ENCODE assay signal across 20 mouse cellular contexts in the genomic region with DNA sequence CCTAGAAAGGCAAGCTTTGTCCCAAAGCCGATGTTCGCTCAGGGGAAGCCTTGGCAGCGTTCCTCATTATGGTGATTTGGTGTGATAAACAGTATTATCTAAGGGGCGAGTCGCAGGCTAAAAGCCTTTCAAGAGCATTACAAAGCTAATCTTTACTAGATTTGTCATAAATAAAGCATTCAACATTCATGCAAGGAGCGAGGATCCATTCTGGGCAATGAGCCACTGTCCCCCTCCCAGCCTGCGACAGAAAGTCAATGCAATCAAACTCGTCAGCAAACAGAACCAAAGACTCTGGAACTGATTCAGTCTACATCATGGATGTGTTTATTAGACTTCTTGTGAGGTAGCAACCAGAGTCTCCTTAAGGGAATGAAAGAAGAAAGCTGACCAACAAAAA.
A peak's percentile ranks its signal among the peaks of the same experiment; 100 is the strongest.
DNase-seq lines count a peak whose midpoint lies in the region; ATAC-seq and TF ChIP-seq lines count a peak whose summit lies in the region.
"Had no signal": no experiment of that assay in that cellular context is flagged by ENCODE, and none has a peak within 500 bp of the region (broad histone marks: within the 10 kb centered on the region; RNA-seq: fewer than 3 reads in every experiment).

No protein-coding gene starts in this region.

- H3K4me1 ChIP-seq in forebrain, embryonic 14.5 days (ENCODE audit: control insufficient read depth, insufficient read depth, low read length), result no peaks in the 10 kb centered on the region
- H3K4me1 ChIP-seq in forebrain, embryonic 12.5 days, result no peaks in the 10 kb centered on the region
- H3K4me1 ChIP-seq in lung, embryonic 14.5 days (ENCODE audit: insufficient read depth), result no peaks in the 10 kb centered on the region
- no peaks in the 10 kb centered on the region for H3K4me1 ChIP-seq in hindbrain, embryonic 11.5 days (replicated peaks; ENCODE audit: control insufficient read depth, insufficient read depth, low read length)
- H3K4me1 ChIP-seq: forebrain, embryonic 15.5 days; hindbrain, embryonic 10.5 days; limb, embryonic 12.5 days; liver, embryonic 15.5 days; midbrain, embryonic 10.5 days had no signal

- ATAC-seq in forebrain, embryonic 14.5 days, result no peak
- no peak for ATAC-seq in forebrain, embryonic 12.5 days (ENCODE audit: low FRiP score)
- ATAC-seq in lung, embryonic 14.5 days (ENCODE audit: insufficient read depth), result peak; percentile 94
- no peak for ATAC-seq in hindbrain, embryonic 11.5 days (ENCODE audit: low FRiP score)
- ATAC-seq: forebrain, embryonic 15.5 days had no signal

- peak; percentile 20 for DNase-seq in forebrain, embryonic 14.5 days (ENCODE audit: low spot score)
- DNase-seq in lung, embryonic 14.5 days, result peak; percentile 91
- DNase-seq in lung, adult 18-20 months, result no peak
- peak; percentile 4 for DNase-seq in urinary bladder, postnatal 14 days (ENCODE audit: low spot score)
- no peak for DNase-seq in urinary bladder, adult 18-20 months (ENCODE audit: low spot score in 2 of 2)
- DNase-seq in MN1 (ENCODE audit: low spot score), result no peak
- no peak for DNase-seq in hindbrain, embryonic 11.5 days (ENCODE audit: low spot score)
- DNase-seq: adrenal gland, postnatal 14 days; cerebellum, adult 18-20 months; cerebellum, postnatal 36 days; heart, postnatal 14 days; kidney, adult 11 months; kidney, postnatal 14 days; layer of hippocampus, adult 9-11 months had no signal

- TF ChIP-seq CTCF in lung, embryonic 14.5 days (IDR thresholded peaks at IDR 0.05; ENCODE audit: low read depth), result no peak

- no peaks in the 10 kb centered on the region for H3K27me3 ChIP-seq in forebrain, embryonic 14.5 days (replicated peaks; ENCODE audit: control insufficient read depth, insufficient read depth, low read length)
- H3K27me3 ChIP-seq in forebrain, embryonic 12.5 days, result no peaks in the 10 kb centered on the region
- no peaks in the 10 kb centered on the region for H3K27me3 ChIP-seq in lung, embryonic 14.5 days (ENCODE audit: insufficient read depth, low read length)
- no peaks in the 10 kb centered on the region for H3K27me3 ChIP-seq in hindbrain, embryonic 11.5 days (ENCODE audit: control insufficient read depth, insufficient read depth, low read length)
- H3K27me3 ChIP-seq: forebrain, embryonic 15.5 days; limb, embryonic 12.5 days; liver, embryonic 15.5 days had no signal

- no peak overlapping the region for H3K4me3 ChIP-seq in forebrain, embryonic 14.5 days (ENCODE audit: low read depth, low read length)
- H3K4me3 ChIP-seq in forebrain, embryonic 12.5 days (replicated peaks), result no peak overlapping the region
- no peak overlapping the region for H3K4me3 ChIP-seq in lung, embryonic 14.5 days (ENCODE audit: low read depth, low read length)
- H3K4me3 ChIP-seq in hindbrain, embryonic 11.5 days (ENCODE audit: low read depth, low read length), result no peak overlapping the region
- H3K4me3 ChIP-seq: forebrain, embryonic 15.5 days; hindbrain, embryonic 10.5 days; limb, embryonic 12.5 days; liver, embryonic 15.5 days; midbrain, embryonic 10.5 days had no signal

- 60% methylated on average over 8 of the region's 8 CpGs for WGBS in forebrain, embryonic 14.5 days
- WGBS in forebrain, embryonic 12.5 days, result 82% methylated on average over 8 of the region's 8 CpGs
- WGBS in lung, embryonic 14.5 days, result 40% methylated on average over 8 of the region's 8 CpGs
- 88% methylated on average over 8 of the region's 8 CpGs for WGBS in hindbrain, embryonic 11.5 days

- no peak overlapping the region for H3K27ac ChIP-seq in forebrain, embryonic 14.5 days (ENCODE audit: low read depth, low read length)
- no peak overlapping the region for H3K27ac ChIP-seq in forebrain, embryonic 12.5 days
- 0 out of 2 replicates have a peak overlapping the region, but pooled peaks have one; percentile 30 for H3K27ac ChIP-seq in lung, embryonic 14.5 days (ENCODE audit: low read depth)
- H3K27ac ChIP-seq in hindbrain, embryonic 11.5 days (ENCODE audit: low read depth, low read length), result no peak overlapping the region
- H3K27ac ChIP-seq: forebrain, embryonic 15.5 days; hindbrain, embryonic 10.5 days; limb, embryonic 12.5 days; liver, embryonic 15.5 days; midbrain, embryonic 10.5 days had no signal

- H3K9me3 ChIP-seq in forebrain, embryonic 14.5 days (replicated peaks; ENCODE audit: control insufficient read depth, low read length), result no peaks in the 10 kb centered on the region
- no peaks in the 10 kb centered on the region for H3K9me3 ChIP-seq in forebrain, embryonic 12.5 days
- no peaks in the 10 kb centered on the region for H3K9me3 ChIP-seq in lung, embryonic 14.5 days (ENCODE audit: low read depth, low read length)
- no peaks in the 10 kb centered on the region for H3K9me3 ChIP-seq in hindbrain, embryonic 11.5 days (ENCODE audit: control insufficient read depth, low read length)
- H3K9me3 ChIP-seq: forebrain, embryonic 15.5 days; hindbrain, embryonic 10.5 days; liver, embryonic 15.5 days; midbrain, embryonic 10.5 days had no signal

- H3K36me3 ChIP-seq in forebrain, embryonic 14.5 days (ENCODE audit: control insufficient read depth, insufficient read depth, low read length), result no peaks in the 10 kb centered on the region
- no peaks in the 10 kb centered on the region for H3K36me3 ChIP-seq in forebrain, embryonic 12.5 days (replicated peaks)
- no peaks in the 10 kb centered on the region for H3K36me3 ChIP-seq in lung, embryonic 14.5 days (ENCODE audit: insufficient read depth)
- H3K36me3 ChIP-seq in hindbrain, embryonic 11.5 days (ENCODE audit: control insufficient read depth, insufficient read depth, low read length), result no peaks in the 10 kb centered on the region
- H3K36me3 ChIP-seq: forebrain, embryonic 15.5 days; hindbrain, embryonic 10.5 days; limb, embryonic 12.5 days; liver, embryonic 15.5 days; midbrain, embryonic 10.5 days had no signal

- no peak overlapping the region for H3K4me2 ChIP-seq in forebrain, embryonic 14.5 days (ENCODE audit: low read length)
- no peak overlapping the region for H3K4me2 ChIP-seq in forebrain, embryonic 12.5 days
- H3K4me2 ChIP-seq in lung, embryonic 14.5 days, result no peak overlapping the region
- no peak overlapping the region for H3K4me2 ChIP-seq in hindbrain, embryonic 11.5 days (replicated peaks; ENCODE audit: low read depth, low read length)
- H3K4me2 ChIP-seq: forebrain, embryonic 15.5 days; limb, embryonic 12.5 days; liver, embryonic 15.5 days had no signal

- no peak overlapping the region for H3K9ac ChIP-seq in forebrain, embryonic 14.5 days (ENCODE audit: low read length)
- no peak overlapping the region for H3K9ac ChIP-seq in forebrain, embryonic 12.5 days
- H3K9ac ChIP-seq in lung, embryonic 14.5 days, result no peak overlapping the region
- H3K9ac ChIP-seq in hindbrain, embryonic 11.5 days (ENCODE audit: low read depth, low read length), result no peak overlapping the region
- H3K9ac ChIP-seq: forebrain, embryonic 15.5 days; limb, embryonic 12.5 days; liver, embryonic 15.5 days had no signal

Comparison
In these comparisons a context has a peak if more than half of its experiments do, and no peak if none do; other contexts are left out.
1. DNase-seq: peak in forebrain, embryonic 14.5 days (single experiment), lung, embryonic 14.5 days (single experiment) and urinary bladder, postnatal 14 days (single experiment); none in lung, adult 18-20 months (0 of 2), urinary bladder, adult 18-20 months (0 of 2), MN1 (single experiment) and hindbrain, embryonic 11.5 days (single experiment).